Mouse (Mus musculus) lung, adult 2 months (tissue): ENCODE measurements at regions not wholly inside any gene's neighbourhood (a gene's known extent, or its start where the extent isn't known, plus 50 kb on each side); places are given as distances from the start of the nearest gene placed in this dataset.

ENCODE experiments used
- DNase-seq: peaks from one replicate; pipeline ENCODE4 v3.0.0; 2022
- H3K4me1 ChIP-seq: fragments of 200-500 bp; 2 replicates; pipeline ENCODE4 v1.6.1; 2011; ENCODE audit warnings: low read length; ENCODE audit not compliant: control insufficient read depth, insufficient read depth
- H3K4me3 ChIP-seq: fragments of 200-500 bp; replicated peaks from 2 replicates; pipeline ENCODE3; 2011; ENCODE audit warnings: low read depth, mild to moderate bottlenecking, control low read depth, low read length; ENCODE audit errors: extremely low read depth
- CTCF ChIP-seq: fragments of 200-500 bp; IDR thresholded peaks from 2 replicates; pipeline ENCODE4 v1.5.1; 2011; ENCODE audit warnings: mild to moderate bottlenecking, low read length, control low read depth; ENCODE audit not compliant: insufficient read depth
- POLR2A ChIP-seq: fragments of 200-500 bp; IDR thresholded peaks from 2 replicates; pipeline ENCODE4 v1.6.1; 2011; ENCODE audit warnings: low read depth, mild to moderate bottlenecking, control low read depth, low read length, borderline replicate concordance; ENCODE audit errors: extremely low read depth
- WGBS: fragments of 180-500 bp; shearing (Covaris S2); methylation state at CpG from one replicate; pipeline ENCODE4 v1.1.7; 2018; 5-methylcytosine and 5-hydroxymethylcytosine counted together

DNA sequence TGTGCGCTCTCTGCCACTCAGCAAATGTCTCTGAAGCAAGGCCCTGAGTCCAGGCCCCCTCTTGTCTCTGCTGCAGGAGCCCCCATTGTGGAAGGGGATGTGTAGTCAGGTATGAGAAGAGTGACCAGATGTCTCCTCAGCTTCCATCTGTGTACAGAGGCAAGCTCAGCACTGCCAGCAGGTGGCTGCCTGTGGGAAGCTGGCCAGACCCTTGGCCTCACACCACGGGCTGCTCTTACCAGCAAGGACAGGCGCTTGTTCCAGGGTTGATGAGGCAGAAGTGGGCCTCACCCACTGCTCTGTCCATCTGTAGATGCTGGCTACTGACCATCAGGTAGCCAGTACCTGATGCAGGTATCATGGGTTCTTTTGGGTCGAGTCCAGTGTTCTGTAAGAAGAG, 69.4 kb upstream of the Hdac4 start:
- Histone ChIP-seq H3K4me1 (no peaks in the 10 kb centered on the region), H3K4me3 (no peak overlapping the region)
- no peak for TF ChIP-seq CTCF
- TF ChIP-seq POLR2A = no peak
- DNase-seq = no peak
- WGBS = 75% methylated on average over 4 of the region's 4 CpGs

- no peak for TF ChIP-seq POLR2A
- Histone ChIP-seq H3K4me3 (no peak overlapping the region), H3K4me1 (no peaks in the 10 kb centered on the region)
- no peak for DNase-seq
- 81% methylated on average over 23 of the region's 23 CpGs for WGBS
These were observed 64.4 kb upstream of the Hdac4 start for GRCm38 (mm10) chr1:92259715-92260392.

GRCm38 (mm10) chr1:92258026-92258425, 62.5 kb upstream of the Hdac4 start:
- no peak for TF ChIP-seq POLR2A
- no peak for TF ChIP-seq CTCF
- no peak overlapping the region for H3K4me3 ChIP-seq
- H3K4me1 ChIP-seq = no peaks in the 10 kb centered on the region
- DNase-seq = no peak

DNA sequence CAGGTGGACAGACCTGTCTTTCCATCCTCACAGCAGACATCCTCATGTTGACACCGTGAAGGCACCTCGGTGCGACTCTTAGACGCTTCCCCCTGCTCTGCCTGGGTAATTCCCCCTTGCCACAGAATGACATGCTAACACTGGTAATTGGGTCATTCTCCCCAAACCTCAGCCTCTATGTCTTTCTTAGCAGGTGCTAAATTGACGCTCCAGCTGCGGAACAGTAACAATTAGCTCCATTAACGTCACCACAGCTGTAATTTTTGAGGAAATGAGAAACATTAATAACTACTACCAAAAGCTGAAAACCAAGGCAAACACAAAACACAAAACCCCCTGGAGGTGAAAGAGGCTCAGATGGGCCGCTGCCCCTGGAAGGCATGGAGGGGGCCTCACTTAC, 57.6 kb upstream of the Hdac4 start:
- no peaks in the 10 kb centered on the region for H3K4me1 ChIP-seq
- no peak for DNase-seq
- WGBS = 82% methylated on average over 8 of the region's 8 CpGs
- TF ChIP-seq CTCF (no peak), POLR2A (no peak)
- H3K4me3 ChIP-seq = no peak overlapping the region

DNA sequence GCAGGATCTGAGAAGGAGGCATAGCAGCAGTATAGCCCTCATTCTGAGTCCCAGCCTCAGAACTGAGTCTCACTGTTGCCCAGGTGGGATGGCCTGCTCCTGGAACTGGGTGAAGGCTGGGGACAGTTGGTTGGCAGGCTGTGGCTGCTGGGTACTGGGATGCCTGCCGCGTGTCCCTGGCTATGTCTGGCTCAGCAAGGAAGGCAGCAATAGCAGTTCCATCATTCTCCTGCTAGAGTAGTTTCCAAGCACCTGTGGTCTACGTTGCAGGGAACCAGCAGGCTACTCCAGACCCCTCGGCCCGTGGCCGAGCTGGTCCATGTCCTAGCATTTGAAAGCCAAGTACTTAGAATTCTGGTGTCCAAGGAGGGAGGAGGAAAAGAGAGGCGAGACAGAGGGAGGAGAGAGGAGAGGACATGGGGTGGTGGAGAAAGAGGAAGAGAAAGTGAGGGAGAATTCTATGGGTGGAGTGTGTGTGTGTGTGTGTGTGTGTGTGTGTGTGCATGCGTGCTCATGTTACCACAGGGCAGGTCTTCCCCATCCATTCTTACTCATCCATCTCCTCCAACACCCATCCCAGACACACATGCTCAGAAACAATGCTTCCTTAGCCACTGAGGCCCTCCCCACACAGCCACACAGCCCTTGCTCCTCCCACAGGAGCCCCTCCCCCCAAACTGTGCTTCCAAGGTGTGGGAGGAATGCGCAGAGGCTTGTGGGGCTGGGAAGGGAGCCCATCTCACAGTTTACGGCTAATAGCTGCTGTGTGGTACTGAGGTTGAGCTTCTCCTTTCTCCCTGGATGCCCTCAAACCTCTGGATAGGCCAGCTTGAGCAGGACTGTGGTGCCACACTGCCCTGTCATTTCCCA, 55.3 kb upstream of the Hdac4 start:
- no peak for TF ChIP-seq POLR2A
- 69% methylated on average over 10 of the region's 10 CpGs for WGBS
- Histone ChIP-seq H3K4me3 (no peak overlapping the region), H3K4me1 (no peaks in the 10 kb centered on the region)
- no peak for DNase-seq
